In genomic region chr2:169191974-169192373, GRCm38 (mm10) we compare ENCODE assay signal across 19 mouse cellular contexts.
"Had no signal": no experiment of that assay in that cellular context is flagged by ENCODE, and none has a peak within 500 bp of the region (broad histone marks: within the 10 kb centered on the region; RNA-seq: fewer than 3 reads in every experiment).

No protein-coding gene starts in this region.

- H3K4me2 ChIP-seq: intestine, embryonic 15.5 days; liver, embryonic 13.5 days; midbrain, embryonic 13.5 days; neural tube, embryonic 15.5 days; stomach, embryonic 15.5 days had no signal

- H3K27ac ChIP-seq: intestine, embryonic 15.5 days; layer of hippocampus, adult 2 months; liver, embryonic 13.5 days; midbrain, embryonic 10.5 days; midbrain, embryonic 13.5 days; neural tube, embryonic 15.5 days; stomach, embryonic 15.5 days had no signal

- H3K4me1 ChIP-seq: intestine, embryonic 15.5 days; liver, embryonic 13.5 days; midbrain, embryonic 10.5 days; midbrain, embryonic 13.5 days; stomach, embryonic 15.5 days had no signal

- ATAC-seq: intestine, embryonic 15.5 days; midbrain, embryonic 13.5 days; midbrain, embryonic 16.5 days had no signal

- DNase-seq: kidney, adult 2 months; kidney, postnatal 25 days; layer of hippocampus, adult 9-11 months; liver, embryonic 13.5 days; lung, adult 2 months; lung, postnatal 14 days; lung, postnatal 4 days; right cerebral cortex, adult 18-20 months; right cerebral cortex, postnatal 14 days; right cerebral cortex, postnatal 4 days; thymus, postnatal 36 days had no signal

- H3K27me3 ChIP-seq: intestine, embryonic 15.5 days; liver, embryonic 13.5 days; midbrain, embryonic 13.5 days; neural tube, embryonic 15.5 days; stomach, embryonic 15.5 days had no signal

- H3K9me3 ChIP-seq: intestine, embryonic 15.5 days; liver, embryonic 13.5 days; midbrain, embryonic 10.5 days; midbrain, embryonic 13.5 days; neural tube, embryonic 15.5 days; stomach, embryonic 15.5 days had no signal

- H3K36me3 ChIP-seq: intestine, embryonic 15.5 days; liver, embryonic 13.5 days; midbrain, embryonic 10.5 days; midbrain, embryonic 13.5 days; neural tube, embryonic 15.5 days; stomach, embryonic 15.5 days had no signal

- H3K4me3 ChIP-seq: intestine, embryonic 15.5 days; layer of hippocampus, adult 2 months; liver, embryonic 13.5 days; midbrain, embryonic 10.5 days; midbrain, embryonic 13.5 days; myocyte; neural tube, embryonic 15.5 days; stomach, embryonic 15.5 days had no signal

- H3K9ac ChIP-seq: intestine, embryonic 15.5 days; liver, embryonic 13.5 days; midbrain, embryonic 13.5 days; neural tube, embryonic 15.5 days; stomach, embryonic 15.5 days had no signal
